Mouse (Mus musculus) heart, embryonic 14.5 days (tissue): ENCODE results near the gene Msln. TPM values are rescaled to one million over a fixed set of nuclear protein-coding genes. Genes with fewer than 3 reads are reported as not detected.
"Not testable (repeated sequence)": the region's sequence is repeated elsewhere in the genome, so short reads cannot be mapped to it uniquely, and the experiment has no call there.

Experiments used
- ATAC-seq: fragments of 200-750 bp; cut with Nextera tagmentation; 2 replicates; pipeline ENCODE4 v1.8.0; 2017; ENCODE audit warnings: low read depth, moderate TSS enrichment; ENCODE audit not compliant: insufficient number of reproducible peaks, insufficient read depth, low FRiP score
- H3K27ac ChIP-seq, 2 experiments: fragments of 200-500 bp in 1 of 2; fragments of 300-500 bp in 1 of 2; sonication (generic) in 1 of 2; replicated peaks in 1 of 2; 2 replicates each; pipeline ENCODE4 v1.5.1; 2012 to 2014; ENCODE audit warnings: low read depth in 2 of 2, low read length in 2 of 2, control low read depth in 1 of 2, mild to moderate bottlenecking in 1 of 2, mixed read lengths in 1 of 2; ENCODE audit not compliant: control insufficient read depth in 1 of 2, insufficient read depth in 1 of 2
- H3K27me3 ChIP-seq: fragments of 300-500 bp; sonication (generic); 2 replicates; pipeline ENCODE4 v1.6.1; 2014; ENCODE audit warnings: mild to moderate bottlenecking, low read length, control low read depth; ENCODE audit not compliant: control insufficient read depth, insufficient read depth
- H3K36me3 ChIP-seq: fragments of 300-500 bp; sonication (generic); 2 replicates; pipeline ENCODE4 v1.6.1; 2014; ENCODE audit warnings: mild to moderate bottlenecking, control low read depth, low read length, mixed read lengths; ENCODE audit not compliant: control insufficient read depth, insufficient read depth
- H3K4me1 ChIP-seq, 2 experiments: fragments of 200-500 bp in 1 of 2; fragments of 300-500 bp in 1 of 2; sonication (generic) in 1 of 2; 2 replicates each; pipeline ENCODE4 v1.6.1; 2012 to 2014; ENCODE audit warnings: low read length in 2 of 2, control low read depth in 1 of 2, mixed read lengths in 1 of 2; ENCODE audit not compliant: control insufficient read depth in 2 of 2, insufficient read depth in 2 of 2
- H3K4me2 ChIP-seq: fragments of 300-500 bp; sonication (generic); 2 replicates; pipeline ENCODE4 v1.6.1; 2014; ENCODE audit warnings: mild to moderate bottlenecking, low read length
- H3K4me3 ChIP-seq, 2 experiments: fragments of 200-500 bp in 1 of 2; fragments of 300-500 bp in 1 of 2; sonication (generic) in 1 of 2; 2 replicates each; pipeline ENCODE4 v1.5.1; 2012 to 2014; ENCODE audit warnings: low read length in 2 of 2, mild to moderate bottlenecking in 2 of 2, control low read depth in 1 of 2, low read depth in 1 of 2, moderate library complexity in 1 of 2; ENCODE audit not compliant: control insufficient read depth in 1 of 2, insufficient read depth in 1 of 2
- H3K9ac ChIP-seq: fragments of 300-500 bp; sonication (generic); 2 replicates; pipeline ENCODE4 v1.6.1; 2014; ENCODE audit warnings: mild to moderate bottlenecking, low read length
- H3K9me3 ChIP-seq: fragments of 300-500 bp; sonication (generic); 2 replicates; pipeline ENCODE4 v1.6.1; 2016; ENCODE audit warnings: low read length, control low read depth; ENCODE audit not compliant: control insufficient read depth
- WGBS: fragments of 180-500 bp; shearing (Covaris S2); extraction: QIAGEN DNeasy Blood & Tissue Kit; methylation state at CpG from one replicate; pipeline ENCODE4 v1.1.7; 2014; 5-methylcytosine and 5-hydroxymethylcytosine counted together
- polyA plus RNA-seq: library from polyadenylated mRNA; unstranded; fragments of >200 nt; fragmentation: Nextera tagmentation; extraction: Ambion mirVana; gene quantifications from 2 replicates; pipeline ENCODE4 v1.2.1, GENCODE M21; 2014

Msln gene
- polyA plus RNA-seq, 1 experiment from 2014 or later, result 31.9 TPM

- Histone ChIP-seq H3K27me3 (no peaks in the 10 kb centered on the region), H3K4me1 (peaks cover 7 to 8% of the 10 kb centered on the region in 2 experiments; a peak in 3 of 4 replicates), H3K9me3 (no peaks in the 10 kb centered on the region), H3K4me3 (no peak overlapping the region), H3K4me2 (no peak overlapping the region), H3K9ac (no peak overlapping the region), H3K27ac (no peak overlapping the region), H3K36me3 (no peaks in the 10 kb centered on the region)
- 82% methylated on average over 4 of the region's 4 CpGs for WGBS
- no peak for ATAC-seq
Measured at GRCm38 (mm10) chr17:25755086-25755485, 908 bp upstream of the Msln start.

- H3K9ac ChIP-seq, result no peak overlapping the region
- no peak overlapping the region for H3K27ac ChIP-seq
- H3K36me3 ChIP-seq, result no peaks in the 10 kb centered on the region
- no peak overlapping the region for H3K4me3 ChIP-seq
- peaks cover 7 to 8% of the 10 kb centered on the region in 2 experiments; a peak in 3 of 4 replicates for H3K4me1 ChIP-seq
- 17% methylated on average over 5 of the region's 5 CpGs for WGBS
- no peak for ATAC-seq
- H3K4me2 ChIP-seq, result no peak overlapping the region
- H3K27me3 ChIP-seq, result no peaks in the 10 kb centered on the region
- no peaks in the 10 kb centered on the region for H3K9me3 ChIP-seq
Measured at GRCm38 (mm10) chr17:25751446-25751845, 2.7 kb downstream of the Msln start.

- 77% methylated on average over 6 of the region's 6 CpGs for WGBS
- Histone ChIP-seq H3K9ac (no peak overlapping the region), H3K4me1 (peaks cover 6 to 7% of the 10 kb centered on the region in 2 experiments; a peak in 3 of 4 replicates), H3K36me3 (no peaks in the 10 kb centered on the region), H3K9me3 (no peaks in the 10 kb centered on the region), H3K4me3 (no peak overlapping the region), H3K4me2 (no peak overlapping the region), H3K27ac (no peak overlapping the region), H3K27me3 (no peaks in the 10 kb centered on the region; the same call in 1 of the 2 replicates)
- no peak for ATAC-seq
Measured at GRCm38 (mm10) chr17:25749314-25749713, 4.9 kb downstream of the Msln start.

- H3K9ac ChIP-seq, result no peak overlapping the region
- H3K9me3 ChIP-seq, result no peaks in the 10 kb centered on the region
- no peaks in the 10 kb centered on the region; the same call in 1 of the 2 replicates for H3K27me3 ChIP-seq
- H3K4me1 ChIP-seq, result peaks cover 6 to 7% of the 10 kb centered on the region in 2 experiments; a peak in 3 of 4 replicates
- 89% methylated on average over 4 of the region's 4 CpGs for WGBS
- no peak for ATAC-seq
- no peak overlapping the region for H3K27ac ChIP-seq
- H3K4me3 ChIP-seq, result no peak overlapping the region
- no peaks in the 10 kb centered on the region for H3K36me3 ChIP-seq
- H3K4me2 ChIP-seq, result no peak overlapping the region
Measured at GRCm38 (mm10) chr17:25748238-25748637, 5.9 kb downstream of the Msln start.

DNA sequence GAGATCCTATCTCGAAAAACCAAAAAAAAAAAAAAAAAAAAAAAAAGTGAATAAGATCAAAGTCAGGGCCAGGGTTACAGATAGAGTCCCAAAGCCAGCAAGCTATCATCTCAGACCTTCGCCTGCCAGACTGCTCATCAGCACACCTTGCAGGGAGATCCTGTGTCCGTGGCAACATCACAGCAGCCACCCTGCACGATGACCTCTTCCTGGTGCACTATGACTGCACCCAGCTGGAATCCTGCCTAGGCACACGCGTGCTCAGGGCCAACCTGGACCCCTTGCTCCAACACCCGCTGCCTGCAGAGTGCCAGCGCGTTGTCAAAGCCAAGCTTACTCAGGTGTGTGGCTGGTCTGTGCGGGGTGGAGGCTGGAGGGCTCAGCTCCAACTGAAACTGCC, 9.9 kb downstream of the Msln start:
- 74% methylated on average over 10 of the region's 10 CpGs for WGBS

GRCm38 (mm10) chr17:25743831-25744230, 10.3 kb downstream of the Msln start:
- H3K36me3 ChIP-seq, result no peaks in the 10 kb centered on the region
- H3K9ac ChIP-seq, result no peak overlapping the region
- H3K27ac ChIP-seq, result no peak overlapping the region
- no peaks in the 10 kb centered on the region; the same call in none of the 2 replicates for H3K27me3 ChIP-seq
- 83% methylated on average over 9 of the region's 9 CpGs for WGBS
- no peaks in the 10 kb centered on the region for H3K9me3 ChIP-seq
- ATAC-seq, result no peak
- no peak overlapping the region for H3K4me2 ChIP-seq
- H3K4me3 ChIP-seq, result no peak overlapping the region
- no peaks in the 10 kb centered on the region for H3K4me1 ChIP-seq

More for the DNA sequence above, 9.9 kb downstream of the Msln start:
- no peak overlapping the region for H3K4me3 ChIP-seq
- H3K9me3 ChIP-seq, result no peaks in the 10 kb centered on the region
- ATAC-seq, result no peak
- no peak overlapping the region for H3K9ac ChIP-seq
- no peak overlapping the region for H3K4me2 ChIP-seq
- H3K4me1 ChIP-seq, result no peaks in the 10 kb centered on the region
- H3K27ac ChIP-seq, result no peak overlapping the region
- H3K36me3 ChIP-seq, result no peaks in the 10 kb centered on the region
- no peaks in the 10 kb centered on the region; the same call in none of the 2 replicates for H3K27me3 ChIP-seq

- H3K9me3 ChIP-seq, H3K4me3 ChIP-seq, H3K9ac ChIP-seq, H3K27ac ChIP-seq, H3K4me2 ChIP-seq, H3K27me3 ChIP-seq, ATAC-seq, H3K4me1 ChIP-seq, H3K36me3 ChIP-seq: not testable (repeated sequence)
- 62% methylated on average over 12 of the region's 12 CpGs for WGBS
Measured at GRCm38 (mm10) chr17:25741471-25741870, 12.7 kb downstream of the Msln start.

GRCm38 (mm10) chr17:25738861-25739260, 15.3 kb downstream of the Msln start:
- ATAC-seq, result no peak
- Histone ChIP-seq H3K4me1 (no peaks in the 10 kb centered on the region), H3K27ac (no peak overlapping the region), H3K4me3 (no peak overlapping the region), H3K9me3 (no peaks in the 10 kb centered on the region), H3K27me3 (no peaks in the 10 kb centered on the region; the same call in 1 of the 2 replicates), H3K4me2 (no peak overlapping the region), H3K36me3 (no peaks in the 10 kb centered on the region), H3K9ac (no peak overlapping the region)
- WGBS, result 60% methylated on average over 7 of the region's 7 CpGs
